Mouse (Mus musculus) liver, postnatal 0 days (tissue): ENCODE results near the gene Ralgapa2. TPM values are rescaled to one million over a fixed set of nuclear protein-coding genes. Genes with fewer than 3 reads are reported as not detected.

Experiments used
- ATAC-seq: fragments of 200-750 bp; cut with Nextera tagmentation; 2 replicates; pipeline ENCODE4 v1.8.0; 2017; ENCODE audit warnings: mild to moderate bottlenecking, moderate library complexity
- DNase-seq: peaks from one replicate; pipeline ENCODE4 v3.0.0-alpha.2; 2016
- H3K27ac ChIP-seq: fragments of 300-500 bp; sonication (generic); 2 replicates; pipeline ENCODE4 v1.5.1; 2014; ENCODE audit warnings: antibody characterized with exemption, moderate library complexity, mild to moderate bottlenecking, low read depth
- H3K27me3 ChIP-seq: fragments of 300-500 bp; sonication (generic); 2 replicates; pipeline ENCODE4 v1.6.1; 2014; ENCODE audit warnings: low read length, control low read depth, mixed read lengths; ENCODE audit not compliant: insufficient read depth
- H3K36me3 ChIP-seq: fragments of 300-500 bp; sonication (generic); replicated peaks from 2 replicates; pipeline ENCODE4 v1.6.1; 2014; ENCODE audit warnings: mild to moderate bottlenecking, control low read depth, low read length, moderate library complexity, mixed read lengths; ENCODE audit not compliant: insufficient read depth
- H3K4me1 ChIP-seq: fragments of 300-500 bp; sonication (generic); 2 replicates; pipeline ENCODE4 v1.6.1; 2014; ENCODE audit warnings: antibody characterized with exemption, mild to moderate bottlenecking, control low read depth; ENCODE audit not compliant: insufficient read depth
- H3K4me2 ChIP-seq: fragments of 300-500 bp; sonication (generic); 2 replicates; pipeline ENCODE4 v1.6.1; 2014; ENCODE audit warnings: low read depth, mild to moderate bottlenecking, low read length, moderate library complexity, mixed read lengths
- H3K4me3 ChIP-seq: fragments of 300-500 bp; sonication (generic); 2 replicates; pipeline ENCODE4 v1.5.1; 2014; ENCODE audit warnings: low read depth, low read length
- H3K9ac ChIP-seq: fragments of 300-500 bp; sonication (generic); replicated peaks from 2 replicates; pipeline ENCODE4 v1.6.1; 2014; ENCODE audit warnings: mild to moderate bottlenecking, moderate library complexity
- H3K9me3 ChIP-seq: fragments of 300-500 bp; sonication (generic); 2 replicates; pipeline ENCODE4 v1.6.1; 2016; ENCODE audit warnings: mild to moderate bottlenecking, control low read depth, low read length, mixed read lengths
- CTCF ChIP-seq: sonication (generic); IDR thresholded peaks from 2 replicates; pipeline ENCODE4 v1.5.1; 2016; ENCODE audit warnings: antibody characterized with exemption, low read depth
- EP300 ChIP-seq: IDR thresholded peaks from 2 replicates; pipeline ENCODE4 v1.6.1; 2016; ENCODE audit warnings: antibody characterized with exemption, low read depth, mild to moderate bottlenecking
- WGBS: fragments of 180-500 bp; shearing (Covaris S2); extraction: QIAGEN DNeasy Blood & Tissue Kit; methylation state at CpG from one replicate; pipeline ENCODE4 v1.1.7; 2014; ENCODE audit not compliant: insufficient replicate concordance; 5-methylcytosine and 5-hydroxymethylcytosine counted together
- polyA plus RNA-seq: library from polyadenylated mRNA; unstranded; fragments of >200 nt; fragmentation: Nextera tagmentation; extraction: Ambion mirVana; gene quantifications from 2 replicates; pipeline ENCODE4 v1.2.1, GENCODE M21; 2015

The Ralgapa2 gene
- polyA plus RNA-seq, 1 experiment from 2014 or later, result 4.1 TPM

DNA sequence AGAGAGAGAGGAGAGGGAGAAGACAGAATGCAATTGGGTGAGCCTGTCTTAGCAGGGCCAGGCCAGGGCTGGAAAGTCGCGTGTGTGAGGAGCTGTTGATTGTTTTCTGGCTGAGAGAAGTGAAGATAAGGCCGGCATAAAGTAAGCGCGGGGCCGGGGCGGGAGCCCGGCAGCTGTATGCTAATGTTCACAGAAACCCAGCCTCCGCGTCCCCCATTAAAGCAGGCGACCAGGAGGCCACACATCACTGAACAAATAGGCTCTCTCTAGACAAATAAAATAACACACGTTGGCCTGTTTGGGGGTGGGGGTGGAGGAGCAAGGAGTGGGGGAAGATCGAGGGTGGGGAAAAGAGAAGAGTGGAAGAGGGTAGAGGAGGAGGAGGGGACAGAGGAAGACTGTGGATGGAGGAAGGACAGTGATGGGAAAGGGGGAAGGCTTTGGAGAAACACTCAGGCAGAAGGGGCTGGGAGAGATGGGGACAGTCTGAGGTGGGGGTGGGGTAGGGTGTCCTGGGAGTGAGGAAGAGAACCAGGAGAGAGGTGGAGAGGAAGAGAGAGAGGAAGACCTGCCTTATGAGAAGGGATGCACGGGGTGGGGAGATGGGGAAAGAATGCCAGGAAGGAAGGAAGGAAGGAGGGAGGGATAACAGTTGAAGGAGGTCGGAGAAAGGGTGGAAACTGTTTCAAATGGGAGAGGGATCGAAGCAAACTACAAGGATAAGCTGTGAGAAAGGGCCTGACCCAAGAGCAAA, 294.7 kb downstream of the Ralgapa2 start:
- H3K9ac ChIP-seq, result no peak overlapping the region
- H3K36me3 ChIP-seq, result no peaks in the 10 kb centered on the region
- DNase-seq (no peak), ATAC-seq (no peak)
- 2% methylated on average over 16 of the region's 16 CpGs for WGBS
- H3K9me3 ChIP-seq, result no peaks in the 10 kb centered on the region
- no peak overlapping the region for H3K27ac ChIP-seq
- no peak overlapping the region for H3K4me2 ChIP-seq
- no peak overlapping the region for H3K4me3 ChIP-seq
- peaks cover 17% of the 10 kb centered on the region for H3K4me1 ChIP-seq
- peaks cover 60% of the 10 kb centered on the region for H3K27me3 ChIP-seq
- TF ChIP-seq CTCF, result no peak
- TF ChIP-seq EP300, result no peak

GRCm38 (mm10) chr2:146216111-146217064, 295.8 kb downstream of the Ralgapa2 start:
- Histone ChIP-seq H3K4me3 (no peak overlapping the region), H3K4me1 (peaks cover 8% of the 10 kb centered on the region), H3K36me3 (no peaks in the 10 kb centered on the region), H3K4me2 (no peak overlapping the region), H3K27ac (no peak overlapping the region), H3K9ac (no peak overlapping the region), H3K27me3 (peaks cover 53% of the 10 kb centered on the region), H3K9me3 (no peaks in the 10 kb centered on the region)
- DNase-seq, result no peak
- TF ChIP-seq EP300, result no peak
- TF ChIP-seq CTCF, result no peak
- ATAC-seq, result no peak
- 21% methylated on average over 14 of the region's 14 CpGs for WGBS

GRCm38 (mm10) chr2:146214715-146215114, 297.4 kb downstream of the Ralgapa2 start:
- Histone ChIP-seq H3K4me1 (peaks cover 6% of the 10 kb centered on the region), H3K9ac (no peak overlapping the region), H3K36me3 (no peaks in the 10 kb centered on the region), H3K4me3 (no peak overlapping the region), H3K4me2 (no peak overlapping the region), H3K27ac (no peak overlapping the region), H3K27me3 (peaks cover 38% of the 10 kb centered on the region), H3K9me3 (no peaks in the 10 kb centered on the region)
- DNase-seq (peak; percentile 41), ATAC-seq (peak; percentile 58)
- WGBS, result 3% methylated on average over 9 of the region's 9 CpGs
- TF ChIP-seq CTCF (peak; percentile 84), EP300 (no peak)

DNA sequence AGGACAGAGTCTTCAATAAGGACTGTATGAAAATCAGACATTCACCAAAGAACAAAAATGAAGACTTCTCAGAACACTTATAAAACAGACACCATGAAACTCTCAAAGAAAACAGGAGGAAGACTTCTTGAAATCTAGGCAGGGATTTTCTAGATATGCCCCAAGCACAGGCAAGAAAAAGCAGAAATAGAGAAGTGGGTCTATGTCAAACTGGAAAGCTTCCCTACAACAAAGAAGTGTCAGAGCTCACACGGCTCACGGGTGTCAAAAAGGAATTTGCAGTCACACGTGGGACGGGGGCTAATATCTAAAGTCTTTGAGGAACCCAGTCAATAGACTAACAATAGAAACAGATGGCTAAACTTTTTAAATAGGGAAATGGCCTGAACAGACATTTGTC, 301.2 kb downstream of the Ralgapa2 start:
- TF ChIP-seq EP300 (no peak), CTCF (no peak)
- no peaks in the 10 kb centered on the region for H3K9me3 ChIP-seq
- H3K27ac ChIP-seq, result no peak overlapping the region
- H3K4me2 ChIP-seq, result no peak overlapping the region
- no peak overlapping the region for H3K4me3 ChIP-seq
- H3K36me3 ChIP-seq, result no peaks in the 10 kb centered on the region
- DNase-seq (no peak), ATAC-seq (no peak)
- H3K9ac ChIP-seq, result no peak overlapping the region
- WGBS, result 43% methylated on average over 4 of the region's 4 CpGs
- no peaks in the 10 kb centered on the region for H3K4me1 ChIP-seq
- H3K27me3 ChIP-seq, result peaks cover 6% of the 10 kb centered on the region

DNA sequence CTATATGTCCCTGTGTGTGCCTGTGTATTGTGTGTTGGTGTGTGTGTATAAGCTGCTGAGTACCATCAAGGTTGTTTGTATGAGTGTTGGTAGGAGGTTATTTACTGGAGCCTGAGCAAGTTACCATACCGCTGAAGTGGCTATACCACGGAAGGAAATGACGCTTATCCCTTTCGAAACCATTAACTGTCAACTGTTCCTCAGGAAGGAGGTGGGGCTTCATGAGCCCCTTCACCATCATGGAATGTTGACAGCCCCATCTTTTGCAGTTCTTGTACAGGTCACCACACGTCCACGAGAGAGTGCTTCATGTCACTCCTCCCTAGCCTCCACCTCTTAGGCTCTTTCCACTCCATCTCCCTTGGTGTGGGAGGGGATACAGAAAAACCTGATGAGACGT, 314.2 kb downstream of the Ralgapa2 start:
- TF ChIP-seq CTCF (no peak), EP300 (peak; percentile 39; the same call in 1 of the 2 replicates)
- WGBS, result 27% methylated on average over 7 of the region's 7 CpGs
- DNase-seq (no peak), ATAC-seq (peak; percentile 62)
- Histone ChIP-seq H3K4me1 (no peaks in the 10 kb centered on the region), H3K27ac (no peak overlapping the region), H3K27me3 (no peaks in the 10 kb centered on the region), H3K9ac (no peak overlapping the region), H3K4me2 (no peak overlapping the region), H3K9me3 (no peaks in the 10 kb centered on the region), H3K4me3 (no peak overlapping the region), H3K36me3 (no peaks in the 10 kb centered on the region)

DNA sequence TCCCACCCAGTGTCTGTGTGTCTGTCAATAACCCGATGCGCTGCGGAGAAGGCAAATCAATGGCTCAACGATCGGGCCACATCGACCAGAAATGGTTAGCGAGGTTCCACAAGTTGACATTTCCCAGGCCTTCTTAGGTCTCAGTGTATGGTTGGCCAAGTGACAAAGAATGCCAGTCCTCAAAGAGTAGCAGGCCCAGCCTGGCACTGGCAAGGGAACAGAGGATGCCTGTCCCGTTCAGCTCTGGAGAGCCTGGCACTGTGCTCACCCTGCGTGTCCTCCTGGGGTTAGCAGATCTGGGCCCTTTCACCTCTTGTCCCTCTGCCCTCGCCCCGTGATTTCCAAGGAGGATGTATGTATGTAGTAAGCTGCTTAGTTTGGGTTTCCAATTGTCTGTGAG, 316.0 kb downstream of the Ralgapa2 start:
- Histone ChIP-seq H3K36me3 (no peaks in the 10 kb centered on the region), H3K9me3 (no peaks in the 10 kb centered on the region), H3K4me3 (no peak overlapping the region), H3K4me2 (no peak overlapping the region), H3K27ac (no peak overlapping the region), H3K4me1 (no peaks in the 10 kb centered on the region), H3K9ac (no peak overlapping the region), H3K27me3 (no peaks in the 10 kb centered on the region)
- WGBS, result 75% methylated on average over 11 of the region's 11 CpGs
- DNase-seq (no peak), ATAC-seq (no peak)
- TF ChIP-seq CTCF, result no peak
